Mouse (Mus musculus): ENCODE measurements around the gene Ect2.

Gene Ect2

DNA sequence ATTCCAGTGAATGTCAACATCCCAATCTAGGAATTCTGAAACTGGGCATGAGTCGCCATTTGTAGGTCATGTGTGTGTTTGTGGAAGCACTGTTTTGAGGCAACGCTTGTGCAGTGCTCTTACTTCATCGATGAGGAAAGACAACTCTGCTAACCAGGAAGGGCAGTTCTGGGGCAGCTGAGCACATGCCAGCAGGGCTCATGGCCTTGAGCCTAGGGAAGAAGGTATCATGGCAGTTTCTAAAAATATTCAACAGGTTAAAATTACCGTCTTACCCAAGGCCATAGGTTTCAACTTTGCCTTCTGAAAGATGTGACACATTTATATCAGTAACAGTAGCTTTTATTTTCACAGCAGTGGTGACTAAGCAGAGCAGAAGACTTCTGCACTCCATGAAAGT, 82.0 kb downstream of the Ect2 start:
- intact Hi-C loops (cut with DNase I): no loop called here

DNA sequence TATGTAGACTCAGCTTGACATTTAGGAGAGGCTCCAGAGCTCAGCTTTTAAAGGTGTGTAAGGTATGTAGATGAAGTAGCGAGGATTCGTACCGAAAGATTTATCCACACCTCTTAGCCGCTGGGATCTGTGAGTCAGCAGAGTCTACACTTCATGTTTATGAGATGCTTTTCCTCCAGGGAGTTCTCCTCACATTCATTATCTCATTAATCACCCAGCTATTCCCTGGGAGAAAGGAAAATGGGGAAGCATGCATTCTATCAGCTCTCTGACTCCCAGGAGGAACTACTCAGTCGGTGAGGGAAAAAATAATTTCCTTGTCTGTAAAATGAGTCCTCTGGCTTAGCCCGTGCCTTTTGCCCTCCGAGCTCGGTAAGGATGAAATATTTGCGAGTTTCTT, 83.3 kb downstream of the Ect2 start:
- intact Hi-C loops (cut with DNase I): no loop called here

DNA sequence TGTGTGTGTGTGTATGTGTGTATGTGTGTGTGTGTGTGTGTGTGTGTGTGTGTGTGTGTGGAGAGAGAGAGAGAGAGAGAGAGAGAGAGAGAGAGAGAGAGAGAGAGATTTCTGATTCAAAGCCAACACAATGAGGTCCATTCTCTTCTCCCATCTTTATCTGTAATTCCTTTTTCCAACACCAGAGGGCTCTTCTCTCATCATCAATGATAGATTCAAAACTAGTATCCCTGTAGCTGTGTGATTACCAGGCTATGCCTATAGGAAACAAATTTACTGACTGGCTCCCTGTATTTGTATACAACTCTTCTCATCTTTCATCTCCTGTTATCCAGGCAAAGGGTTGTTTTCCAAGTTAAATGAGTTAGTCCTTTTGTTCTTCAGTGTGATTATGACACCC, 86.5 kb downstream of the Ect2 start:
- intact Hi-C loops (cut with DNase I): loop anchor here (10.0 kb wide), 1 partner anchor 168 kb away; no protein-coding TSS in a partner anchor

DNA sequence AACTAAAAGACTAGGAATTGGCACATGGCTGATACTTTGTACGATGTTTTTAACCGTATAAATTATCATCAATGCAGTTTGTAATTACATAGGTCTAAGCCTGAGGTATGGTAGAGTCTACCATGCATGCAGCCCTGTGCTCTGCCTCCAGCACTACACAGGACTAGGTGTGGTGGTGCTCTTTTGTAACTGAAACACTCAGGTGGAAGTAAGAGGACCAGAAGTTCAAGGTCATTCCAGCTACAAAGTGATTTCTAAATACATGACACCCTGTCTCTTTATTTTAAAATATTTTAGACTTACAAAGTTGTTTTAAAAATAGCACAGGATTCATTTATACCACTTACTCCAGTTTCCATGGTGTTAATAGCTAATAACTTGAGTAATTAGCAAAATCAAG, 88.8 kb downstream of the Ect2 start:
- intact Hi-C loops (cut with DNase I): loop anchor here (10.0 kb wide), 1 partner anchor 170 kb away; no protein-coding TSS in a partner anchor

DNA sequence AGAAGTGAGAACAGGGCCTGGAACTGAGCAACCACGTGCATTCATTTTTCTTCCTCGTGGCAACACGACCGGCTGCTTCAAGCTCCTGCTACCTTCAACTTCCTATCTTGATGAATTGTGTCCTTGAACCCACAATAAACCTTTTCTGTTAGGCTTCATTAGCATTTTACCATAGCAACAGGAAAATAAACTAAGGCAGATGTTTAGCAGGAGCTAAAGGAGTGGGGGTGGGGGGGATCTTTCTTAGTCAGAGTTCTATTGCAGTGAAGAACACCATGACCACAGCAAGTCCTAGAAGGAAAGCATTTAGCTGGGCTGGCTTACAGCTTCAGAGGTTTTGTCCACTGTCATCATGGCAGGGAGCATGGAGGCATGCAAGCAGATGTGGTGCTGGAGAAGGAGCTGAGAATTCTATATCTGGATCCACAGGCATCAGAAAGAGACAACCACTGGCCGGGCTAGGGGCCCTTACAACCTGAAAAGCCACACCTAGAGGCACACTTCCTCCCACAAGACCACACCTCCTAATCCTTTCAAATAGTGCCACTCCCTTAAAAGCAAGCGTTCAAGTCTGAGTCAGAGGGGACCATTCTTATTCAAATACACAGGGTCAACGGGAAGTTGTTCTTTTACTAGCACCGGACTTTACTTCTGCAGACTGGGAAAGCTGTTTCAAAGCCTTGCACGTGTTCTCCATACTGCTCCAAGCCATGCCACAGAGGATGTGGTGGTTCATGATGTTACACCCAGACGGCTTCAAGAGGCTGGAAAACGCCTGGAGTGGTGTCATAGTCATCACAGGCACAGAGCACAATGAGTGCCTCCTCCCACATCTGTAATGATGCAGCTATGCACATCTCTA, 90.0 kb downstream of the Ect2 start:
- intact Hi-C loops (cut with DNase I): loop anchor here (10.0 kb wide), 1 partner anchor 171 kb away; no protein-coding TSS in a partner anchor

DNA sequence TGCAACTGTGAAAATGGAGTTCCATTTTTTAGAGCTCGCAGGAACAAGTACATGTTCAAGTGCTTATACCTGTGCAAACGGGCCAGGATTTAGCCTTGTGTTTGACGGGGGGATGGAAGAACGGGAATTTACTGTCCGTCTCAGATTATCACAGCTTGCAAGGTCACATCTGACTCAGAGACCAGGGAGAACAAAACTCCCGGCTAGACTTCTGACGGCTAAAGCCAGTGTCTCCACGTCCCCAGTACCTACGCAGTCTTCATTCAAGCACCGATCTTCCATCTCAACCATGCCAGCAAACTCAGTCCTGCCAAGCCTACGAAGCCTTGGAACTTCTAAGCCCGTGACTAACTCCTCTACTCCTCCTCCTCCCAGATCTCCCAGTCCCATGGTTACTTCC, 93.2 kb downstream of the Ect2 start:
- intact Hi-C loops (cut with DNase I): loop anchor here (10.0 kb wide), 1 partner anchor 174 kb away; no protein-coding TSS in a partner anchor

DNA sequence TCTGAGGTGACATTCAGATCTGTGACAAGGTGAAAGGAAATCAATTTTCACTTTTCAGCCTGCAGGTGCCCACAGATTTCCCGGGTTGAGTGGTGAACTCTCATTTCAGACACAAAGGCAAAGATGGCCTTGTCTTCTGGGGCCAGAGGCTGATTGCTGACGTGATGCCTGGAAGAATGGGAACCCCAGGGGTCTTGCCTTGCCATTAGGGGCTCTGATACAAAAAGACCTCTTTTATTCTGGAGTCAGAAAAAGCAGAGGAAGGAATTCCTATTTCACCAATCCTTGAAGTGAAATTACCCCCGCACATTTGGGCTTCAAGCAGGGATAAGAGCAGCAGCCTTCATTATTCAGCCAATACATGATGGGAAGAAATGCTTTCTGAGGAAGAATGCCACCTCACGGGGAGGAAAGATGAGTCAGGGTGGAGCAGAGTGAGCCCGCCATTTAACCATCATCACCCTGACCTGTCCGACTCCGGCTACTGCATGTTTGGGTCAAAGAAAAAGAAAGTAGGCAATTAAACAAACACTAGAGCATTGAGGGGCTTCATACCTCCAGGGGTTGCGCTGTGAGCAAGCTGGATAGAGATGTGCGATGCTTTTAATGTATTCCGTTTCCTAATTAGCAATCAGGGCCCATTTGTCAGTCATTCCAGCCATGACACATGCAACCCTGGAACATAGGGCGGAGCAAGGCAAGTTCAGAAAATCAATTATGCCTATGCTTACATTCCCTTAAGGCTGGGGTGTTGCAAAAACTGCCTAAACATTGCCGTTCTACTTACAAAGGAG, 94.0 kb downstream of the Ect2 start:
- intact Hi-C loops (cut with DNase I): loop anchor here (10.0 kb wide), 1 partner anchor 175 kb away; no protein-coding TSS in a partner anchor

DNA sequence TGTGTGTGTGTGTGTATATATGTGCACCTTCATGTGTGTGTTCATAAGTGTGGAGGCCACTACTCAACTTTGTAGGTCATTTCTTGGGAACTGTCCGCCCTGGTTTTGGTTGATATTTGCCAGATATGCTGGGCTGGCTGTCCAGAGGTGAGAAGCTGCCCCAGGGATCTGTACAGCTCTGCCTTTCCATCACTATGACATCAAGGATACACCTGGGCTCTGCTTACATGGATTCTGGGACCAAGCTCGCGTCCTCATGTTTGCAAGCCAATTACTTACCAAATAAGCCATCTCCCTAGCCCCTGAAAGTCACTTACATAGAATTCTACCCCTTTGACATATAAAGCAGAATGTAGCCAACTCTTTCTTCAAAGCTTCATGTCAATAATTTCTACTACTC, 98.2 kb downstream of the Ect2 start:
- intact Hi-C loops (cut with DNase I): no loop called here

DNA sequence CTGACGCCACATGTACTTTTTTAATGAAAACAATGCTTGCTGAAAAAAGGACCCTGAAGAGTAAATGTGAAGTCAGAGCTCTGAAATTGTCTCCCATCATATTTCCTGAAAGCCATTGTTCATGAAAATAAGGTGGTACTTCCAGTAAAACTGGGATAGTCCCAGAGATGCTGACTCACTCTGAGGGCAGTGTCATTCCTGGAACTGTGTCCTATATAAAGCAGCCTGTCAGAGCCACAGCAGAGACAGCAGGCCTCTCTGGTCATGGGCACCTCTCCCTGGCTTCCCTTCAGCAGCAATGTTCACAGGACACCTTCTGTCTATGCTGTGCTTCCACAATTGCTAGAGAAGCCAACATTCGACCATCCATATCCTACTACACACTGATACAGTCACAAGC, 98.9 kb downstream of the Ect2 start:
- intact Hi-C loops (cut with DNase I): no loop called here
